ENCODE assay signal across 28 mouse cellular contexts in genomic region chr16:77273306-77273705, GRCm38 (mm10).
DNase-seq lines count a peak whose midpoint lies in the region; ATAC-seq and TF ChIP-seq lines count a peak whose summit lies in the region.
"Had no signal": no experiment of that assay in that cellular context is flagged by ENCODE, and none has a peak within 500 bp of the region (broad histone marks: within the 10 kb centered on the region; RNA-seq: fewer than 3 reads in every experiment).

No protein-coding gene starts in this region.

- no peaks in the 10 kb centered on the region for H3K9me3 ChIP-seq in embryonic facial prominence, embryonic 14.5 days (ENCODE audit: control insufficient read depth, low read length)
- no peaks in the 10 kb centered on the region for H3K9me3 ChIP-seq in embryonic facial prominence, embryonic 10.5 days
- no peaks in the 10 kb centered on the region for H3K9me3 ChIP-seq in kidney, postnatal 0 days (replicated peaks; ENCODE audit: low read length)
- H3K9me3 ChIP-seq in limb, embryonic 13.5 days, result no peaks in the 10 kb centered on the region
- H3K9me3 ChIP-seq in hindbrain, embryonic 11.5 days (ENCODE audit: control insufficient read depth, low read length), result no peaks in the 10 kb centered on the region
- H3K9me3 ChIP-seq: embryonic facial prominence, embryonic 12.5 days; forebrain, embryonic 12.5 days; forebrain, embryonic 15.5 days; heart, embryonic 10.5 days; heart, embryonic 13.5 days; hindbrain, embryonic 12.5 days; hindbrain, embryonic 15.5 days had no signal

- no peaks in the 10 kb centered on the region for H3K27me3 ChIP-seq in embryonic facial prominence, embryonic 14.5 days (replicated peaks; ENCODE audit: control insufficient read depth, insufficient read depth, low read length)
- no peaks in the 10 kb centered on the region for H3K27me3 ChIP-seq in embryonic facial prominence, embryonic 10.5 days (replicated peaks; ENCODE audit: low read depth, poor library complexity, severe bottlenecking)
- H3K27me3 ChIP-seq in kidney, postnatal 0 days (ENCODE audit: insufficient read depth, low read length), result no peaks in the 10 kb centered on the region
- H3K27me3 ChIP-seq in limb, embryonic 13.5 days, result no peaks in the 10 kb centered on the region
- no peaks in the 10 kb centered on the region for H3K27me3 ChIP-seq in hindbrain, embryonic 11.5 days (ENCODE audit: control insufficient read depth, insufficient read depth, low read length)
- H3K27me3 ChIP-seq: embryonic facial prominence, embryonic 12.5 days; forebrain, embryonic 12.5 days; forebrain, embryonic 15.5 days; heart, embryonic 13.5 days; hindbrain, embryonic 12.5 days; hindbrain, embryonic 15.5 days; Patski had no signal

- DNase-seq in embryonic facial prominence, embryonic 14.5 days (ENCODE audit: low spot score), result peak; percentile 18
- no peak for DNase-seq in embryonic facial prominence, embryonic 10.5 days (ENCODE audit: low spot score)
- DNase-seq in kidney, postnatal 0 days (ENCODE audit: low spot score), result peak; percentile 35
- DNase-seq in kidney, adult 18-20 months, result no peak
- DNase-seq in 3T3-L1 (ENCODE audit: low read depth, low spot score), result peak; percentile 68
- no peak for DNase-seq in cerebellum, adult 11-12 months
- no peak for DNase-seq in hindbrain, embryonic 11.5 days (ENCODE audit: low spot score)
- DNase-seq: adrenal gland, postnatal 10 days; adrenal gland, postnatal 36 days; cerebellum, adult 2 months; cerebellum, adult 9-11 months; cerebellum, postnatal 25 days; gastrocnemius, postnatal 25 days; heart, adult 2 months; heart, postnatal 14 days; heart, postnatal 4 days; kidney, adult 11 months had no signal

- no peak for TF ChIP-seq CTCF in kidney, postnatal 0 days (IDR thresholded peaks at IDR 0.05; ENCODE audit: low read depth)

- no peaks in the 10 kb centered on the region for H3K36me3 ChIP-seq in embryonic facial prominence, embryonic 14.5 days (ENCODE audit: control insufficient read depth, insufficient read depth, low read length)
- no peaks in the 10 kb centered on the region for H3K36me3 ChIP-seq in embryonic facial prominence, embryonic 10.5 days (replicated peaks)
- H3K36me3 ChIP-seq in kidney, postnatal 0 days (ENCODE audit: insufficient read depth, low read length), result no peaks in the 10 kb centered on the region
- H3K36me3 ChIP-seq in limb, embryonic 13.5 days, result no peaks in the 10 kb centered on the region
- no peaks in the 10 kb centered on the region for H3K36me3 ChIP-seq in hindbrain, embryonic 11.5 days (ENCODE audit: control insufficient read depth, insufficient read depth, low read length)
- H3K36me3 ChIP-seq: embryonic facial prominence, embryonic 12.5 days; forebrain, embryonic 12.5 days; forebrain, embryonic 15.5 days; heart, embryonic 10.5 days; heart, embryonic 13.5 days; hindbrain, embryonic 12.5 days; hindbrain, embryonic 15.5 days had no signal

- H3K9ac ChIP-seq in embryonic facial prominence, embryonic 14.5 days (ENCODE audit: low read depth, low read length), result no peak overlapping the region
- no peak overlapping the region for H3K9ac ChIP-seq in kidney, postnatal 0 days (ENCODE audit: low read depth, low read length)
- no peak overlapping the region for H3K9ac ChIP-seq in limb, embryonic 13.5 days
- H3K9ac ChIP-seq in hindbrain, embryonic 11.5 days (ENCODE audit: low read depth, low read length), result no peak overlapping the region
- H3K9ac ChIP-seq: embryonic facial prominence, embryonic 12.5 days; forebrain, embryonic 12.5 days; forebrain, embryonic 15.5 days; heart, embryonic 13.5 days; hindbrain, embryonic 12.5 days; hindbrain, embryonic 15.5 days had no signal

- H3K4me1 ChIP-seq in embryonic facial prominence, embryonic 14.5 days (ENCODE audit: control insufficient read depth, insufficient read depth, low read length), result peaks cover 2% of the 10 kb centered on the region; the same call in 1 of the 2 replicates
- H3K4me1 ChIP-seq in embryonic facial prominence, embryonic 10.5 days, result no peaks in the 10 kb centered on the region
- H3K4me1 ChIP-seq in kidney, postnatal 0 days (replicated peaks; ENCODE audit: insufficient read depth, low read length), result no peaks in the 10 kb centered on the region
- peaks cover 9% of the 10 kb centered on the region for H3K4me1 ChIP-seq in limb, embryonic 13.5 days
- no peaks in the 10 kb centered on the region for H3K4me1 ChIP-seq in hindbrain, embryonic 11.5 days (replicated peaks; ENCODE audit: control insufficient read depth, insufficient read depth, low read length)
- H3K4me1 ChIP-seq: embryonic facial prominence, embryonic 12.5 days; forebrain, embryonic 12.5 days; forebrain, embryonic 15.5 days; heart, embryonic 10.5 days; heart, embryonic 13.5 days; hindbrain, embryonic 12.5 days; hindbrain, embryonic 15.5 days had no signal

- no peak for ATAC-seq in embryonic facial prominence, embryonic 14.5 days (ENCODE audit: low read depth)
- no peak for ATAC-seq in kidney, postnatal 0 days (replicated peaks; ENCODE audit: low FRiP score, low read depth)
- ATAC-seq in limb, embryonic 13.5 days (ENCODE audit: low FRiP score, low read depth), result peak; percentile 79
- no peak for ATAC-seq in hindbrain, embryonic 11.5 days (ENCODE audit: low FRiP score)
- ATAC-seq: CD4-positive, CD25-positive, alpha-beta regulatory T cell, adult 4 months; forebrain, embryonic 15.5 days; Patski had no signal

- no peak overlapping the region for H3K4me2 ChIP-seq in embryonic facial prominence, embryonic 14.5 days (ENCODE audit: low read depth, low read length)
- no peak overlapping the region for H3K4me2 ChIP-seq in kidney, postnatal 0 days (ENCODE audit: low read length)
- H3K4me2 ChIP-seq in limb, embryonic 13.5 days (replicated peaks), result no peak overlapping the region
- H3K4me2 ChIP-seq in hindbrain, embryonic 11.5 days (replicated peaks; ENCODE audit: low read depth, low read length), result no peak overlapping the region
- H3K4me2 ChIP-seq: embryonic facial prominence, embryonic 12.5 days; forebrain, embryonic 12.5 days; forebrain, embryonic 15.5 days; heart, embryonic 13.5 days; hindbrain, embryonic 12.5 days; hindbrain, embryonic 15.5 days had no signal

- no peak overlapping the region for H3K27ac ChIP-seq in embryonic facial prominence, embryonic 14.5 days (replicated peaks; ENCODE audit: low read depth, low read length)
- no peak overlapping the region for H3K27ac ChIP-seq in embryonic facial prominence, embryonic 10.5 days (replicated peaks)
- no peak overlapping the region for H3K27ac ChIP-seq in kidney, postnatal 0 days
- no peak overlapping the region for H3K27ac ChIP-seq in limb, embryonic 13.5 days
- no peak overlapping the region for H3K27ac ChIP-seq in hindbrain, embryonic 11.5 days (ENCODE audit: low read depth, low read length)
- H3K27ac ChIP-seq: embryonic facial prominence, embryonic 12.5 days; forebrain, embryonic 12.5 days; forebrain, embryonic 15.5 days; heart, adult 2 months; heart, embryonic 10.5 days; heart, embryonic 13.5 days; hindbrain, embryonic 12.5 days; hindbrain, embryonic 15.5 days had no signal

- WGBS in embryonic facial prominence, embryonic 14.5 days, result 51% methylated on average over 3 of the region's 3 CpGs
- 89% methylated on average over 3 of the region's 3 CpGs for WGBS in embryonic facial prominence, embryonic 10.5 days
- 34% methylated on average over 3 of the region's 3 CpGs for WGBS in kidney, postnatal 0 days
- 38% methylated on average over 3 of the region's 3 CpGs for WGBS in limb, embryonic 13.5 days
- WGBS in hindbrain, embryonic 11.5 days, result 87% methylated on average over 3 of the region's 3 CpGs

- no peak overlapping the region for H3K4me3 ChIP-seq in embryonic facial prominence, embryonic 14.5 days (ENCODE audit: low read depth, low read length)
- no peak overlapping the region for H3K4me3 ChIP-seq in embryonic facial prominence, embryonic 10.5 days
- H3K4me3 ChIP-seq in kidney, postnatal 0 days (replicated peaks; ENCODE audit: low read depth, low read length), result no peak overlapping the region
- no peak overlapping the region for H3K4me3 ChIP-seq in limb, embryonic 13.5 days
- H3K4me3 ChIP-seq in hindbrain, embryonic 11.5 days (ENCODE audit: low read depth, low read length), result no peak overlapping the region
- H3K4me3 ChIP-seq: embryonic facial prominence, embryonic 12.5 days; erythroblast, embryonic 14.5 days; forebrain, embryonic 12.5 days; forebrain, embryonic 15.5 days; heart, adult 2 months; heart, embryonic 10.5 days; heart, embryonic 13.5 days; hindbrain, embryonic 12.5 days; hindbrain, embryonic 15.5 days had no signal

Comparison
In these comparisons a context has a peak if more than half of its experiments do, and no peak if none do; other contexts are left out.
1. DNase-seq: peak in embryonic facial prominence, embryonic 14.5 days (single experiment), kidney, postnatal 0 days (single experiment) and 3T3-L1 (single experiment); none in embryonic facial prominence, embryonic 10.5 days (single experiment), kidney, adult 18-20 months (single experiment), cerebellum, adult 11-12 months (single experiment) and hindbrain, embryonic 11.5 days (single experiment).